In the genomic region with DNA sequence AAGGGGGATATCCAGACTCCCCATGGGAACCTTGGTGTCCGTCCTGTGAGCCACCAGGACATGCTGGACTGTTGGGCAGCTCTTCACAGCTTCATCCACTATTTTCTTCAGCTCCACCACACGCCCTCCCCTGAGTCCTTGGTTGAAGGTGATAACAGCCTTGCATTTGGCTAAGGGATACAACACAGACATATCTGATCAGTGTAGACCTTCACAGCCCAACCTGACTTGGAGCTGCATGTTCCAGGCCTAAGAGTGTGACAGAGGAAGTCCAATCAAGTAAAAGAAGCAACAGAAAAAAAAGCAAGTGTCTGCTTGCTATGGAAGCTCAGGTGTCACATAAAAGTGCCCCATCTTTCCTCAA, we compare ENCODE assay signal across 17 mouse cellular contexts. TPM values are rescaled to one million over a fixed set of nuclear protein-coding genes. Genes with fewer than 3 reads are reported as not detected.
DNase-seq lines count a peak whose midpoint lies in the region; ATAC-seq and TF ChIP-seq lines count a peak whose summit lies in the region.
"Had no signal": no experiment of that assay in that cellular context is flagged by ENCODE, and none has a peak within 500 bp of the region (broad histone marks: within the 10 kb centered on the region; RNA-seq: fewer than 3 reads in every experiment).

No protein-coding gene starts in this region.

- peak; percentile 78 for ATAC-seq in erythroid progenitor cell, adult 5-6 weeks (replicated peaks; ENCODE audit: low FRiP score, poor library complexity, severe bottlenecking)
- ATAC-seq in hindbrain, embryonic 16.5 days: no peak
- no peak; the same call in 1 of the 2 replicates for ATAC-seq in midbrain, embryonic 12.5 days (ENCODE audit: low FRiP score, low read depth)
- ATAC-seq in CD4-positive, CD25-positive, alpha-beta regulatory T cell, adult 4 months: no peak
- ATAC-seq: intestine, embryonic 16.5 days had no signal

- H3K9ac ChIP-seq in ES-Bruce4 (ENCODE audit: low read depth, poor library complexity, severe bottlenecking): no peak overlapping the region
- no peak overlapping the region for H3K9ac ChIP-seq in hindbrain, embryonic 16.5 days (ENCODE audit: low read depth, low read length)
- 0 out of 2 replicates have a peak overlapping the region, but pooled peaks have one; percentile 2 for H3K9ac ChIP-seq in midbrain, embryonic 12.5 days (replicated peaks)
- H3K9ac ChIP-seq: embryonic facial prominence, embryonic 13.5 days had no signal

- DNase-seq in urinary bladder, postnatal 25 days (ENCODE audit: low spot score): no peak
- DNase-seq in gastrocnemius, postnatal 25 days: no peak
- DNase-seq in lung, postnatal 36 days: no peak
- DNase-seq: cerebellum, postnatal 10 days; right cerebral cortex, postnatal 4 days had no signal

- H3K27me3 ChIP-seq in ES-Bruce4 (ENCODE audit: control insufficient read depth, insufficient read depth, low read length, poor library complexity, severe bottlenecking): no peaks in the 10 kb centered on the region
- H3K27me3 ChIP-seq in hindbrain, embryonic 16.5 days (replicated peaks; ENCODE audit: control insufficient read depth, insufficient read depth, low read length): no peaks in the 10 kb centered on the region
- H3K27me3 ChIP-seq in midbrain, embryonic 12.5 days: no peaks in the 10 kb centered on the region
- H3K27me3 ChIP-seq: embryonic facial prominence, embryonic 13.5 days had no signal

- no peak overlapping the region for H3K4me2 ChIP-seq in hindbrain, embryonic 16.5 days (ENCODE audit: low read length)
- H3K4me2 ChIP-seq in midbrain, embryonic 12.5 days (replicated peaks): 0 out of 2 replicates have a peak overlapping the region, but pooled peaks have one; percentile 14
- H3K4me2 ChIP-seq: embryonic facial prominence, embryonic 13.5 days had no signal

- 32% methylated on average over 2 of the region's 2 CpGs for WGBS in hindbrain, embryonic 16.5 days
- 34% methylated on average over 2 of the region's 2 CpGs for WGBS in midbrain, embryonic 12.5 days

- peaks cover 8% of the 10 kb centered on the region for H3K4me1 ChIP-seq in ES-Bruce4 (ENCODE audit: control insufficient read depth, insufficient read depth, low read length)
- H3K4me1 ChIP-seq in hindbrain, embryonic 16.5 days (ENCODE audit: control insufficient read depth, insufficient read depth, low read depth, low read length): no peaks in the 10 kb centered on the region; the same call in 1 of the 2 replicates
- peaks cover 30% of the 10 kb centered on the region for H3K4me1 ChIP-seq in midbrain, embryonic 12.5 days
- H3K4me1 ChIP-seq: embryonic facial prominence, embryonic 13.5 days had no signal

- no peak overlapping the region for H3K4me3 ChIP-seq in ES-Bruce4 (ENCODE audit: low read depth, low read length)
- H3K4me3 ChIP-seq in hindbrain, embryonic 16.5 days (ENCODE audit: low read length): no peak overlapping the region
- H3K4me3 ChIP-seq in midbrain, embryonic 12.5 days: no peak overlapping the region
- H3K4me3 ChIP-seq: embryonic facial prominence, embryonic 13.5 days had no signal

- TF ChIP-seq POLR2A in ES-Bruce4 (IDR thresholded peaks at IDR 0.05; ENCODE audit: insufficient read depth, low read length): no peak

- peak overlapping the region; percentile 27 for H3K27ac ChIP-seq in ES-Bruce4 (ENCODE audit: insufficient read depth, low read length)
- peak overlapping the region; percentile 37; the same call in 1 of the 2 replicates for H3K27ac ChIP-seq in hindbrain, embryonic 16.5 days (ENCODE audit: low read depth, low read length)
- H3K27ac ChIP-seq in midbrain, embryonic 12.5 days (replicated peaks): peak overlapping the region; percentile 73
- H3K27ac ChIP-seq: embryonic facial prominence, embryonic 13.5 days; macrophage; stomach, postnatal 0 days had no signal

- no peaks in the 10 kb centered on the region for H3K36me3 ChIP-seq in ES-Bruce4 (ENCODE audit: control insufficient read depth, insufficient read depth, low read length, poor library complexity, severe bottlenecking)
- no peaks in the 10 kb centered on the region; the same call in 1 of the 2 replicates for H3K36me3 ChIP-seq in hindbrain, embryonic 16.5 days (ENCODE audit: control insufficient read depth, insufficient read depth, low read length)
- peaks cover 4% of the 10 kb centered on the region; the same call in 1 of the 2 replicates for H3K36me3 ChIP-seq in midbrain, embryonic 12.5 days
- H3K36me3 ChIP-seq: embryonic facial prominence, embryonic 13.5 days had no signal

- TF ChIP-seq CTCF in ES-Bruce4 (IDR thresholded peaks at IDR 0.05; ENCODE audit: low read depth, low read length): no peak

- H3K9me3 ChIP-seq in ES-Bruce4 (replicated peaks; ENCODE audit: control insufficient read depth, insufficient read depth, low read length, poor library complexity, severe bottlenecking): peaks cover 6% of the 10 kb centered on the region
- no peaks in the 10 kb centered on the region for H3K9me3 ChIP-seq in hindbrain, embryonic 16.5 days (ENCODE audit: control insufficient read depth, low read length)
- peaks cover 4% of the 10 kb centered on the region; the same call in 1 of the 2 replicates for H3K9me3 ChIP-seq in midbrain, embryonic 12.5 days
- H3K9me3 ChIP-seq: embryonic facial prominence, embryonic 13.5 days had no signal

- TF ChIP-seq EP300 in ES-Bruce4 (IDR thresholded peaks at IDR 0.05; ENCODE audit: insufficient read depth, low read depth, low read length): no peak

RNA-seq across cellular contexts. Expression of a gene that starts 29.9 kb away (rescaled TPM):
- polyA plus RNA-seq in ES-Bruce4 (2011; ENCODE audit: insufficient read depth, insufficient read length, low read depth, missing spikeins): 9.8 and 10.4 TPM in 2 replicates
- total RNA-seq in erythroid progenitor cell, adult 5-6 weeks (2015; ENCODE audit: low replicate concordance): 28.1 and 35.6 TPM in 2 replicates
- total RNA-seq in erythroid progenitor cell, adult 5-6 weeks (2017; ENCODE audit: low replicate concordance): 34.8 and 43.3 TPM in 2 replicates
- polyA plus RNA-seq in hindbrain, embryonic 16.5 days (2015; fragmentation: Nextera tagmentation; extraction: Ambion mirVana): 22.1 and 24.4 TPM in 2 replicates
- polyA plus RNA-seq in midbrain, embryonic 12.5 days (2016; fragmentation: Nextera tagmentation; extraction: Ambion mirVana): 25.1 and 26.8 TPM in 2 replicates
- 10 to 100 TPM in 1 of 2 experiments, 1 to 10 TPM in 1; 6.8 to 16.6 TPM for total RNA-seq in gastrocnemius, postnatal 25 days (2021)
- polyA plus RNA-seq in CD4-positive, CD25-positive, alpha-beta regulatory T cell, adult 4 months (2017; shearing (Covaris generic)): 10 to 100 TPM; 13.8 to 21.7 TPM

RNA-seq across cellular contexts. Expression of a gene that starts 30.0 kb away (rescaled TPM):
- polyA plus RNA-seq in ES-Bruce4 (2011; ENCODE audit: insufficient read depth, insufficient read length, low read depth, missing spikeins): 9.0 and 10.0 TPM in 2 replicates
- 16.6 and 25.2 TPM in 2 replicates for total RNA-seq in erythroid progenitor cell, adult 5-6 weeks (2015; ENCODE audit: low replicate concordance)
- 18.1 and 35.9 TPM in 2 replicates for total RNA-seq in erythroid progenitor cell, adult 5-6 weeks (2017; ENCODE audit: low replicate concordance)
- 43.9 and 44.0 TPM in 2 replicates for polyA plus RNA-seq in hindbrain, embryonic 16.5 days (2015; fragmentation: Nextera tagmentation; extraction: Ambion mirVana)
- polyA plus RNA-seq in midbrain, embryonic 12.5 days (2016; fragmentation: Nextera tagmentation; extraction: Ambion mirVana): 37.1 and 38.4 TPM in 2 replicates
- total RNA-seq in gastrocnemius, postnatal 25 days (2021): 10 to 100 TPM; 17.9 to 22.3 TPM
- 10 to 100 TPM; 13.0 to 16.6 TPM for polyA plus RNA-seq in CD4-positive, CD25-positive, alpha-beta regulatory T cell, adult 4 months (2017; shearing (Covaris generic))

RNA-seq across cellular contexts. Expression of a gene that starts 50.8 kb away (rescaled TPM):
- polyA plus RNA-seq in ES-Bruce4 (2011; ENCODE audit: insufficient read depth, insufficient read length, low read depth, missing spikeins): 0.57 and 0.58 TPM in 2 replicates
- total RNA-seq in erythroid progenitor cell, adult 5-6 weeks (2015; ENCODE audit: low replicate concordance): not detected in 2 replicates
- 0.51 TPM in 1 of 2 replicates, not detected in the other for total RNA-seq in erythroid progenitor cell, adult 5-6 weeks (2017; ENCODE audit: low replicate concordance)
- polyA plus RNA-seq in hindbrain, embryonic 16.5 days (2015; fragmentation: Nextera tagmentation; extraction: Ambion mirVana): 0.06 and 0.09 TPM in 2 replicates
- 0.09 and 0.13 TPM in 2 replicates for polyA plus RNA-seq in midbrain, embryonic 12.5 days (2016; fragmentation: Nextera tagmentation; extraction: Ambion mirVana)
- total RNA-seq in gastrocnemius, postnatal 25 days (2021): not detected
- polyA plus RNA-seq in CD4-positive, CD25-positive, alpha-beta regulatory T cell, adult 4 months (2017; shearing (Covaris generic)): not detected
- total RNA-seq: layer of hippocampus, adult 8-10 months had no signal
- polyA plus RNA-seq: embryonic facial prominence, embryonic 13.5 days; heart, embryonic 14.5 days; intestine, embryonic 16.5 days; limb, embryonic 11.5 days; macrophage; stomach, postnatal 0 days had no signal
